Mouse (Mus musculus): Measurements from ENCODE around the gene Vrk1. TPM values are rescaled to one million over a fixed set of nuclear protein-coding genes. Genes with fewer than 3 reads are reported as not detected.

Vrk1 gene
- polyA plus RNA-seq, 1 experiment from 2014 or later = 90.3 TPM

DNA sequence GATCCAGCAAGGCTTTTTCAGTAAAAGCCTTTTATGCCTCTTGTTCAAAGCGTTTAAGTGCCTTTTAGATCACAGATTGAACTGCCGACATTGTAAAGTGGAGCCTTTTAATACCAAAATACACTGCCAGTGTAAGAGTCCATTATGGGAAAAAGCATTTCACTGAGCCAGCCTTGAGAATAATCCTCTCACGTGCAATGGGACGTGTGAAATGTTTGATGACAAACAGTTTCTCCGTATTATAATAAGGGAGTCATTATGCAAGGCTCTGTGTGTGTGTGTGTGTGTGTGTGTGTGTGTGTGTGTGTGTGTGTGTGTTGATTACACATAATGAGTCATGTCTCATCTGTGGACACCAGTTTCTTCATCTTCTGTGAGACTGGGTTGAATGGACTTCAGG lies 17.3 kb upstream of the Vrk1 start:
- no peaks in the 10 kb centered on the region for H3K36me3 ChIP-seq (ENCODE audit: control insufficient read depth, insufficient read depth, low read length)
- no peaks in the 10 kb centered on the region for H3K9me3 ChIP-seq (ENCODE audit: control insufficient read depth, low read length)
- DNase-seq (ENCODE audit: low spot score) (no peak), ATAC-seq (ENCODE audit: low FRiP score) (no peak)
- no peak overlapping the region for H3K9ac ChIP-seq (ENCODE audit: low read depth, low read length)
- no peak overlapping the region for H3K4me3 ChIP-seq (ENCODE audit: low read depth, low read length)
- no peaks in the 10 kb centered on the region for H3K4me1 ChIP-seq (replicated peaks; ENCODE audit: control insufficient read depth, insufficient read depth, low read length)
- no peak overlapping the region for H3K4me2 ChIP-seq (replicated peaks; ENCODE audit: low read depth, low read length)
- H3K27me3 ChIP-seq (ENCODE audit: control insufficient read depth, insufficient read depth, low read length) = no peaks in the 10 kb centered on the region
- no peak overlapping the region for H3K27ac ChIP-seq (ENCODE audit: low read depth, low read length)
- WGBS = 86% methylated on average over 5 of the region's 5 CpGs

DNA sequence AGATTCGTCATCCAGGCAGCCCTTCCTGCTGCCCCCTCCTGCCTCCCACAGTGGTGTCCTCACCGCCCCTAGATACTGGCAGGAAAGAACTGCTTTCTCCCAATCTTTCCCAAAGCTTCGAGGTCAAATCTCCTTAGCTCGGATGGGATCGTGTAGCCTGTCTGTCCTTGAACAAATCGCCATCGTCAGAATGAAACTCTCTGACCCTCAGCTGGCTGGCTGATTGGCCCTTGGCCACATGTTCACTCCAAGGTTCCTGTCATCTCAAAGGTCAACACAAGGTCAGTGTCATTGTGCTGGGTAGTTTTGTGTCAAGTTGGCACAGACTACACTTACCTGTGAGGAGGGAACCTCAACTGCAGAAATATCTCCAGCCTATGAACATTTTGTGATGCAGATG lies 16.7 kb upstream of the Vrk1 start:
- 64% methylated on average over 7 of the region's 7 CpGs for WGBS

DNA sequence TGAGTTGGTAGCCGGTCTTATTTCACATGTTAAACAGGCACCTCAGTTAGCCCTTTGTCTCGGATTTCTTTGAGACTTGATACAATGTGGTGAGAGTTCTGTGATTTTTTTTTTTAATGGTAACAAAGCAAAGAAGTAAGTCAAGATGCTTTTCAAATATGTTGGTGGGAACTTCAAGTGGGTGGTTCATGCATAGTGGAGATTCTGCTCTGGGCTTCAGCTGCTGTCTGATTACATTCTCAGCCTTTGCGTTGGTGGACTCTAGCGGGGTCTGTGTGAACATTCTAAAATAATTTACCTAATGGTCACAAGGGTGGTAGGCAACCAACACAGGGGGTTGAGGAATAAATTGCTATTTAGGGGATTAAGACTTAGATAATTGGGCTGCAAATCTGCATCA lies 14.1 kb upstream of the Vrk1 start:
- Histone ChIP-seq H3K27me3 (ENCODE audit: control insufficient read depth, insufficient read depth, low read length) (no peaks in the 10 kb centered on the region), H3K9me3 (ENCODE audit: control insufficient read depth, low read length) (no peaks in the 10 kb centered on the region), H3K4me2 (replicated peaks; ENCODE audit: low read depth, low read length) (no peak overlapping the region), H3K4me1 (replicated peaks; ENCODE audit: control insufficient read depth, insufficient read depth, low read length) (no peaks in the 10 kb centered on the region), H3K9ac (ENCODE audit: low read depth, low read length) (no peak overlapping the region), H3K27ac (ENCODE audit: low read depth, low read length) (no peak overlapping the region), H3K4me3 (ENCODE audit: low read depth, low read length) (no peak overlapping the region), H3K36me3 (ENCODE audit: control insufficient read depth, insufficient read depth, low read length) (no peaks in the 10 kb centered on the region)
- DNase-seq (ENCODE audit: low spot score) = no peak
- WGBS = 64% methylated on average over 4 of the region's 4 CpGs
- ATAC-seq (ENCODE audit: low FRiP score) = no peak

More for the DNA sequence above, 16.7 kb upstream of the Vrk1 start:
- no peaks in the 10 kb centered on the region for H3K9me3 ChIP-seq (ENCODE audit: control insufficient read depth, low read length)
- no peaks in the 10 kb centered on the region for H3K36me3 ChIP-seq (ENCODE audit: control insufficient read depth, insufficient read depth, low read length)
- DNase-seq (ENCODE audit: low spot score) (no peak), ATAC-seq (ENCODE audit: low FRiP score) (no peak)
- no peak overlapping the region for H3K4me2 ChIP-seq (replicated peaks; ENCODE audit: low read depth, low read length)
- H3K9ac ChIP-seq (ENCODE audit: low read depth, low read length) = no peak overlapping the region
- no peaks in the 10 kb centered on the region for H3K27me3 ChIP-seq (ENCODE audit: control insufficient read depth, insufficient read depth, low read length)
- H3K4me1 ChIP-seq (replicated peaks; ENCODE audit: control insufficient read depth, insufficient read depth, low read length) = no peaks in the 10 kb centered on the region
- no peak overlapping the region for H3K27ac ChIP-seq (ENCODE audit: low read depth, low read length)
- no peak overlapping the region for H3K4me3 ChIP-seq (ENCODE audit: low read depth, low read length)

DNA sequence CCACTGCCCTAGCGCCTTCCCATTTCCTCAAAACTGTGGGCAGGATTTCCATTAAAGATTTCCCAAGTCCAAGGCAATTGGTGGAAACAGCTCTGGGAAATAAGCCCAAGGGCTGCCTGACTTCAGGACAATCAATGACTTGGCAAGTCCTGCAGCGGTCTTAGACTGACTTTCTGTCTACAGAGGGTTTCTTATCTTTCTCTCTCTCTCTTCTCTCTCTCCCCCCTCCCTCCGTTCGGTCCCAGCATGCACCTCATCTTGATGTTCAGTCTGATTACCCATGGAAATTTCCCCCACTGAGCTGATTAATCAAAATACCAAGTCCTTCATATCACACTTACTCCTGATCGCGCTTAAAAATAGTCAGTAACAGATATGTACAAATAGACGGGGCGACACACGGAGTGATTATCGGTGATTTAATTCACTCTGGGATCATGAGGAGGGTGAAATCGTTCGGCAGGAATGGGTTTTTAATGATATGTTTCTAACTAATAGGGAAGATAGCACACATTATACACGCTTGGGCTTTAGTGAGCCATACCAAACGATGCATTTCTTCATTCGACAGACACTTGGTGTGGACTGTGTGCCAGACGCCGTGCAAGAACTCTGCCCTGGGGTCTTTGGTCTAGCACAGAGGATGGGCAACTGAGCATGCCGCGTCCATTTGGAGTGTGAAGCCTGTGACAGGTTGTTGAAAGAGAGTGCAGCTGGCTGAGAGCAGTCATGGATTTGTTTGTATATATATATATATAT lies 12.8 kb upstream of the Vrk1 start:
- H3K9ac ChIP-seq (ENCODE audit: low read depth, low read length) = no peak overlapping the region
- H3K36me3 ChIP-seq (ENCODE audit: control insufficient read depth, insufficient read depth, low read length) = no peaks in the 10 kb centered on the region
- DNase-seq (ENCODE audit: low spot score) (no peak), ATAC-seq (ENCODE audit: low FRiP score) (no peak)
- H3K4me2 ChIP-seq (replicated peaks; ENCODE audit: low read depth, low read length) = no peak overlapping the region
- no peaks in the 10 kb centered on the region for H3K4me1 ChIP-seq (replicated peaks; ENCODE audit: control insufficient read depth, insufficient read depth, low read length)
- H3K27me3 ChIP-seq (ENCODE audit: control insufficient read depth, insufficient read depth, low read length) = no peaks in the 10 kb centered on the region
- no peaks in the 10 kb centered on the region for H3K9me3 ChIP-seq (ENCODE audit: control insufficient read depth, low read length)
- no peak overlapping the region for H3K27ac ChIP-seq (ENCODE audit: low read depth, low read length)
- H3K4me3 ChIP-seq (ENCODE audit: low read depth, low read length) = no peak overlapping the region
- 88% methylated on average over 19 of the region's 19 CpGs for WGBS

DNA sequence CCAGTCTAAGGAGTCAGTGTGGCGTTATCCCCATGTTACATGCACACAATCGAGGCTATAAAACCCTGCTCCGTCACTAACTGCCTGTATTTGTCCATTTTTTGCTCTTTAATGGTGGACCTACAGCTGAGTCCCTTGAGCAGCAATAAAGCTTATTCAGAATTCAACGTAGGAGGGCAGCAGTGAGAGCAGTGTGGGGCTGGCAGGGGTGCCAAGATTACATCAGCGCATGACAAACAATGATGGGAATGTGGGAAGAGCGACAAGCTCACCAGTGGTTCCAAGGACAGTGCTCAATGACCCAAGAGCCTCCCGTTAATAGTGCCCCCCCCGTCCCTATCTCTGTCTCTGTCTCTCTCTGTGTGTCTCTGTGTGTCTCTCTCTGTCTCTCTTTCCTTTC lies 8.3 kb upstream of the Vrk1 start:
- Histone ChIP-seq H3K9me3 (ENCODE audit: control insufficient read depth, low read length) (no peaks in the 10 kb centered on the region), H3K9ac (ENCODE audit: low read depth, low read length) (no peak overlapping the region), H3K4me3 (ENCODE audit: low read depth, low read length) (no peak overlapping the region), H3K4me1 (replicated peaks; ENCODE audit: control insufficient read depth, insufficient read depth, low read length) (no peaks in the 10 kb centered on the region), H3K27ac (ENCODE audit: low read depth, low read length) (no peak overlapping the region), H3K36me3 (ENCODE audit: control insufficient read depth, insufficient read depth, low read length) (no peaks in the 10 kb centered on the region), H3K4me2 (replicated peaks; ENCODE audit: low read depth, low read length) (no peak overlapping the region), H3K27me3 (ENCODE audit: control insufficient read depth, insufficient read depth, low read length) (no peaks in the 10 kb centered on the region)
- DNase-seq (ENCODE audit: low spot score) (no peak), ATAC-seq (ENCODE audit: low FRiP score) (no peak)
- 76% methylated on average over 8 of the region's 8 CpGs for WGBS

DNA sequence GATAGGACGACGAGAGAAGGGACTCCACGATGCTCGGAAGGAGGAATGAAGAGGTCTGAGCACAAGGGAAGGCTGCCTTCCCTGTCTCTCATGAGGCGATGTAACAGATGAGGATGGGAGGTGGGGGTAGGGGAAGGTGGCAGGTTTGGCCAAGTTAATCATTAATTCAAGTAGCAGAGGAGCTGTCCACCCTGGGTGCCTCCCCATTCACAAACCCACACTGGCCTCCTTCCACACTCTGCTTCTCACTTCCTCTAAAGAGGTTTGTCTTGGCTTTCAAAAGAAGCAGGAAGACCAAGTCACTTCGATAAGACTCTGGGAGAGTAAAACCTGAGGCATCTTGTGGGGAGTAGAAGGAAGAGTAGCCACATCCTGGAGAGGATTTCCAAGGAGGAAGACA lies 5.3 kb upstream of the Vrk1 start:
- no peaks in the 10 kb centered on the region for H3K27me3 ChIP-seq (ENCODE audit: control insufficient read depth, insufficient read depth, low read length)
- H3K9me3 ChIP-seq (ENCODE audit: control insufficient read depth, low read length) = no peaks in the 10 kb centered on the region
- ATAC-seq (ENCODE audit: low FRiP score) (no peak), DNase-seq (ENCODE audit: low spot score) (no peak)
- H3K36me3 ChIP-seq (ENCODE audit: control insufficient read depth, insufficient read depth, low read length) = no peaks in the 10 kb centered on the region
- no peak overlapping the region for H3K27ac ChIP-seq (ENCODE audit: low read depth, low read length)
- no peaks in the 10 kb centered on the region for H3K4me1 ChIP-seq (replicated peaks; ENCODE audit: control insufficient read depth, insufficient read depth, low read length)
- no peak overlapping the region for H3K4me3 ChIP-seq (ENCODE audit: low read depth, low read length)
- WGBS = 77% methylated on average over 6 of the region's 6 CpGs
- H3K4me2 ChIP-seq (replicated peaks; ENCODE audit: low read depth, low read length) = no peak overlapping the region
- no peak overlapping the region for H3K9ac ChIP-seq (ENCODE audit: low read depth, low read length)

DNA sequence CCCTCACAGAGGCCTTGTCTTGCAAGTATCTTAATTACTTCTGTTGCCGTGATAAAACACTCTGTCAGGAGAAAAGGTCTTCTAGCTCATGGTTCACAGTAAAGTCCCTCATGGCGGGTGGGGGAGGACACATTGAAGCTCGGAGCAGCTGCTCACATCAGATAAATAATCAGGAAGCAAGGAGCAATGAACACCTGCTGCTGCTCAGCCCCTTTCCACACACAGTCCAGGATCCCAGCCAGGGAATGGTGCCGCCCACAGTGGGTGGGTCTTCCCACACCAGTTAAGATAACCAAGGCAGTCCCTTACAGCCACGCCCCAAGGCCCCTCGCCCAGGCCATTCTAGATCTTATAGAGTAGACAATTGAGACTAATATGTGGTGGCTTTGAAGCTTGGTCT lies 3.8 kb upstream of the Vrk1 start:
- no peak overlapping the region for H3K9ac ChIP-seq (ENCODE audit: low read depth, low read length)
- no peak overlapping the region for H3K27ac ChIP-seq (ENCODE audit: low read depth, low read length)
- no peaks in the 10 kb centered on the region for H3K9me3 ChIP-seq (ENCODE audit: control insufficient read depth, low read length)
- no peak overlapping the region for H3K4me2 ChIP-seq (replicated peaks; ENCODE audit: low read depth, low read length)
- ATAC-seq (ENCODE audit: low FRiP score) (no peak), DNase-seq (ENCODE audit: low spot score) (no peak)
- no peak overlapping the region for H3K4me3 ChIP-seq (ENCODE audit: low read depth, low read length)
- H3K36me3 ChIP-seq (ENCODE audit: control insufficient read depth, insufficient read depth, low read length) = no peaks in the 10 kb centered on the region
- no peaks in the 10 kb centered on the region for H3K27me3 ChIP-seq (ENCODE audit: control insufficient read depth, insufficient read depth, low read length)
- 88% methylated on average over 6 of the region's 6 CpGs for WGBS
- no peaks in the 10 kb centered on the region for H3K4me1 ChIP-seq (replicated peaks; ENCODE audit: control insufficient read depth, insufficient read depth, low read length)

DNA sequence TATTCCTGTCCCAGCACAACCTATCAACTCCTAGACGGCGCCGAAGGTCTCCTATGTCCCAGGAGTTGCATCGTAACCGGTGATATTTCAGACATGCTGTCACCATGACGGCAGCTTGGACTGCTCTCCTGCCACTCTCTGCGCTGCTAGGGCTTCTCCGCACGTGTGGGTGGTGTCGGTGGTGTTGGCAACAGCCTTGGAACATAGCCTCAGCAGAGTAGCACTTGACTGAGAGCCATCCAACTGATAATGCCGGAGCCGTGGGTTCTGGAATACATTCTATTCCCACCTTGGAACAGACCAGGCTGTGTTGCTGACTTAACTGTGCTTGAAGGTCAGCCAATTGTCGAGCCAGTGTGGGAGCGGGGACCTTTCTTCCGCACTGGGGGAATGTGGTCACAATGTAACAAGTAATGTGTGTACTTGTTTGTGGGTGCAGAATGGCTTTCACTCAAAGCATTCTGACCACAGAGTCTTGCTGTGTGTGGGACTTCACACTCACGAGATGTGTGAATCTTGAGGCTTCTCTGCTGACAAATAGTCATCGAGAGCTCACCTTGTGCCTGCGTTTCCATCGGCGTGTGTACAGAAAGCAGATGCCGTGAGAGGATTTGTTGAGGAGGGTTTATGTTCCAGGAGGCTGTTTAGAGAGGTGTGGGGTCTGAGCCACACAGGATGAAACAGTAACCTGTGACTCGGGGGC lies 1.5 kb upstream of the Vrk1 start:
- Histone ChIP-seq H3K36me3 (ENCODE audit: control insufficient read depth, insufficient read depth, low read length) (no peaks in the 10 kb centered on the region), H3K4me1 (replicated peaks; ENCODE audit: control insufficient read depth, insufficient read depth, low read length) (no peaks in the 10 kb centered on the region), H3K27ac (ENCODE audit: low read depth, low read length) (no peak overlapping the region), H3K4me2 (replicated peaks; ENCODE audit: low read depth, low read length) (no peak overlapping the region), H3K9ac (ENCODE audit: low read depth, low read length) (no peak overlapping the region), H3K4me3 (ENCODE audit: low read depth, low read length) (no peak overlapping the region), H3K27me3 (ENCODE audit: control insufficient read depth, insufficient read depth, low read length) (no peaks in the 10 kb centered on the region), H3K9me3 (ENCODE audit: control insufficient read depth, low read length) (no peaks in the 10 kb centered on the region)
- WGBS = 93% methylated on average over 22 of the region's 22 CpGs
- ATAC-seq (ENCODE audit: low FRiP score) (no peak), DNase-seq (ENCODE audit: low spot score) (no peak)

Data from hindbrain, embryonic 11.5 days (tissue).